Mouse (Mus musculus): Measurements from ENCODE around the gene Il31ra. TPM values are rescaled to one million over a fixed set of nuclear protein-coding genes. Genes with fewer than 3 reads are reported as not detected.
"Not testable (repeated sequence)": the region's sequence is repeated elsewhere in the genome, so short reads cannot be mapped to it uniquely, and the experiment has no call there.

Il31ra gene
- total RNA-seq (2014; rRNA removed) (0.08 and 0.33 TPM in 2 replicates), polyA plus RNA-seq (2015; fragmentation: Nextera tagmentation; extraction: Ambion mirVana) (0.15 TPM in 2 replicates)

- H3K9ac ChIP-seq; H3K4me3 ChIP-seq (ENCODE audit: low read depth, low read length); H3K27me3 ChIP-seq (ENCODE audit: insufficient read depth, low read length); H3K4me2 ChIP-seq (ENCODE audit: low read depth); H3K9me3 ChIP-seq (ENCODE audit: low read length); H3K27ac ChIP-seq (ENCODE audit: low read depth, low read length); DNase-seq; ATAC-seq; H3K4me1 ChIP-seq (ENCODE audit: insufficient read depth); H3K36me3 ChIP-seq (ENCODE audit: insufficient read depth): not testable (repeated sequence)
- 90% methylated on average over 6 of the region's 8 CpGs for WGBS
Observed at GRCm38 (mm10) chr13:112594260-112594659, at the start of gene Il31ra. TSS of gene Il31ra (minus strand) at chr13:112594360.

- TF ChIP-seq CTCF (IDR thresholded peaks at IDR 0.05; ENCODE audit: low read depth), result no peak
- WGBS, result 83% methylated on average over 3 of the region's 3 CpGs
- H3K4me1 ChIP-seq (ENCODE audit: insufficient read depth), result no peaks in the 10 kb centered on the region
Observed at GRCm38 (mm10) chr13:112642897-112643296, 48.7 kb upstream of the Il31ra start.

GRCm38 (mm10) chr13:112639111-112639510, 45.0 kb upstream of the Il31ra start:
- Histone ChIP-seq H3K36me3 (ENCODE audit: insufficient read depth) (no peaks in the 10 kb centered on the region), H3K9ac (no peak overlapping the region), H3K4me1 (ENCODE audit: insufficient read depth) (no peaks in the 10 kb centered on the region), H3K9me3 (ENCODE audit: low read length) (no peaks in the 10 kb centered on the region), H3K4me2 (ENCODE audit: low read depth) (no peak overlapping the region), H3K27me3 (ENCODE audit: insufficient read depth, low read length) (no peaks in the 10 kb centered on the region), H3K4me3 (ENCODE audit: low read depth, low read length) (no peak overlapping the region), H3K27ac (ENCODE audit: low read depth, low read length) (no peak overlapping the region)
- 61% methylated on average over 4 of the region's 4 CpGs for WGBS
- ATAC-seq, result no peak
- no peak for DNase-seq
- TF ChIP-seq CTCF (IDR thresholded peaks at IDR 0.05; ENCODE audit: low read depth), result no peak

More at GRCm38 (mm10) chr13:112642897-112643296, 48.7 kb upstream of the Il31ra start:
- H3K9me3 ChIP-seq (ENCODE audit: low read length), result no peaks in the 10 kb centered on the region
- no peaks in the 10 kb centered on the region for H3K36me3 ChIP-seq (ENCODE audit: insufficient read depth)
- DNase-seq (no peak), ATAC-seq (no peak)
- H3K9ac ChIP-seq, result no peak overlapping the region
- H3K27ac ChIP-seq (ENCODE audit: low read depth, low read length), result no peak overlapping the region
- no peaks in the 10 kb centered on the region for H3K27me3 ChIP-seq (ENCODE audit: insufficient read depth, low read length)
- no peak overlapping the region for H3K4me2 ChIP-seq (ENCODE audit: low read depth)
- no peak overlapping the region for H3K4me3 ChIP-seq (ENCODE audit: low read depth, low read length)

- Histone ChIP-seq H3K9me3 (ENCODE audit: low read length) (no peaks in the 10 kb centered on the region), H3K27me3 (ENCODE audit: insufficient read depth, low read length) (no peaks in the 10 kb centered on the region), H3K4me2 (ENCODE audit: low read depth) (no peak overlapping the region), H3K4me1 (ENCODE audit: insufficient read depth) (no peaks in the 10 kb centered on the region), H3K36me3 (ENCODE audit: insufficient read depth) (no peaks in the 10 kb centered on the region), H3K9ac (no peak overlapping the region), H3K27ac (ENCODE audit: low read depth, low read length) (no peak overlapping the region), H3K4me3 (ENCODE audit: low read depth, low read length) (no peak overlapping the region)
- TF ChIP-seq CTCF (IDR thresholded peaks at IDR 0.05; ENCODE audit: low read depth), result no peak
- DNase-seq, result no peak
- WGBS, result 41% methylated on average over 3 of the region's 3 CpGs
- ATAC-seq, result no peak
Observed at GRCm38 (mm10) chr13:112636498-112636897, 42.3 kb upstream of the Il31ra start.

GRCm38 (mm10) chr13:112635174-112635837, 41.1 kb upstream of the Il31ra start:
- Histone ChIP-seq H3K4me3 (ENCODE audit: low read depth, low read length) (no peak overlapping the region), H3K36me3 (ENCODE audit: insufficient read depth) (no peaks in the 10 kb centered on the region), H3K4me1 (ENCODE audit: insufficient read depth) (no peaks in the 10 kb centered on the region), H3K27me3 (ENCODE audit: insufficient read depth, low read length) (no peaks in the 10 kb centered on the region), H3K9me3 (ENCODE audit: low read length) (no peaks in the 10 kb centered on the region), H3K27ac (ENCODE audit: low read depth, low read length) (no peak overlapping the region), H3K9ac (no peak overlapping the region), H3K4me2 (ENCODE audit: low read depth) (no peak overlapping the region)
- no peak for TF ChIP-seq CTCF (IDR thresholded peaks at IDR 0.05; ENCODE audit: low read depth)
- 76% methylated on average over 7 of the region's 7 CpGs for WGBS
- no peak for ATAC-seq
- no peak for DNase-seq

- no peaks in the 10 kb centered on the region for H3K4me1 ChIP-seq (ENCODE audit: insufficient read depth)
- no peak for TF ChIP-seq CTCF (IDR thresholded peaks at IDR 0.05; ENCODE audit: low read depth)
- H3K36me3 ChIP-seq (ENCODE audit: insufficient read depth), result no peaks in the 10 kb centered on the region
- no peak overlapping the region for H3K27ac ChIP-seq (ENCODE audit: low read depth, low read length)
- no peak overlapping the region for H3K9ac ChIP-seq
- DNase-seq, result no peak
- no peak for ATAC-seq
- no peak overlapping the region for H3K4me3 ChIP-seq (ENCODE audit: low read depth, low read length)
- H3K9me3 ChIP-seq (ENCODE audit: low read length), result no peaks in the 10 kb centered on the region
- no peaks in the 10 kb centered on the region for H3K27me3 ChIP-seq (ENCODE audit: insufficient read depth, low read length)
- no peak overlapping the region for H3K4me2 ChIP-seq (ENCODE audit: low read depth)
Observed at GRCm38 (mm10) chr13:112625566-112625965, 31.4 kb upstream of the Il31ra start.

- H3K4me2 ChIP-seq (ENCODE audit: low read depth), result no peak overlapping the region
- H3K9ac ChIP-seq, result no peak overlapping the region
- H3K4me3 ChIP-seq (ENCODE audit: low read depth, low read length), result no peak overlapping the region
- no peaks in the 10 kb centered on the region for H3K9me3 ChIP-seq (ENCODE audit: low read length)
- ATAC-seq (no peak), DNase-seq (no peak)
- no peaks in the 10 kb centered on the region for H3K36me3 ChIP-seq (ENCODE audit: insufficient read depth)
- 75% methylated on average over 3 of the region's 3 CpGs for WGBS
- H3K27me3 ChIP-seq (ENCODE audit: insufficient read depth, low read length), result no peaks in the 10 kb centered on the region
- no peak for TF ChIP-seq CTCF (IDR thresholded peaks at IDR 0.05; ENCODE audit: low read depth)
- H3K4me1 ChIP-seq (ENCODE audit: insufficient read depth), result no peaks in the 10 kb centered on the region
- no peak overlapping the region for H3K27ac ChIP-seq (ENCODE audit: low read depth, low read length)
Observed at GRCm38 (mm10) chr13:112624622-112625021, 30.5 kb upstream of the Il31ra start.

All from forebrain, postnatal 0 days (tissue).